Mouse (Mus musculus): ENCODE measurements around the gene Olfr1200.

Gene Olfr1200

DNA sequence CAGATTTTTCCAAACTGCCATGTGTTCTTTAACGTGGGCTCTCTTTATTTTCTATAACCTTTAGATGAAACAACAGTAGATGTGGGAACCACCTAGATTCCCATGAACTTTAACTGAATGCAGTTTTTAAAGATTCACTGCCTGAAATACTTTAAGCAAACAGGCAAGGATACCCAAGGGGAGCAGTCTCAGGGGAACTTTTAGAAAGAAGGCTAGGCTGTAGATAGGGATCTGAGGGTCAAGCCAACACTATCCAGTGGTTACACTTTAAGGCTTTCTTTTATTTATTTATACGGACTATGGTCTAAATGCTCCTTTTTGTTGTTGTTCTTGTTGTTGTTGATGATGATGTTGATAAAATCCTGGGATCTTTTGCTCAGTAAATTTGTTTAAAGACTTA lies at the start of gene Olfr1200:
Olfr1200 (minus strand) TSS at position 101 of the 400 bp plus-strand sequence.
- DNase-seq (ENCODE audit: low read depth, low spot score), result no peak

DNA sequence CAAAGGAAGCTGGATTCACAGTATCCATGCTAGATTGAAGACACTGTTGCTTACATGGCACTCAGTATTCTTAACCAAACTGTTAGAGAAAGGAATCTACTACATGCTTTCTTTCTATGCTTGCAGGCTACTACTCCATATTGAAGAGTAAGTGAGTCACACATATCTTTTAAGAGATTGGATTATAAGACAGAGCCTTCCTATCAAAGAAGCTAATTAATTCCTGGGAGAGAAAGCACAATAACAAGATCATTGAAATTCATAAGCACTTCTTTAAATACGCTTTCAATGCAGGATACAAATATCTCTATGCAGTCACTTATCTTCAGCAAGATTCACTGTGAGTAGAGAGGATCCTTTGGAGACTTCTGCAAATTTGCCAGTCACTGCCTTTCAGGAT lies 43.9 kb upstream of the Olfr1200 start, which contains the start of gene Olfr1202:
Olfr1202 (plus strand) TSS at position 301 of the 400 bp plus-strand sequence.
- no peak for DNase-seq (ENCODE audit: low read depth, low spot score)

DNA sequence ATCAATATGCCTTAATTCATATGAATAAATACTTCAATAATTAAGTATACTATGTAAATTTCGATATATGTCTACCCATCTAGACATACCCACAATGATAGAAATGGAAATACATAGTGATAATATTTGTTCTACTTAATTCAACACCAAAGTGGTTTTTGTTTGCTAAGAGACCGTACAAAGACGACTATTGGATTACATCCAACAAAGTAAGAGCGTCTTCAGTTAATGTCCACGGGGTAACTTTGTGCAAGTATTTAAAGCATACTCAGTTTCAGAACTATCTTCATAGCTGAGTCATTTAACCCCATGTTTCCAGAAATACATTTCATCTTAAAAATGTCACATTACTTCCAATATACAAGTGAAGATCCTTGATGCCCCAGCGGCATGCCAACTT lies 22.4 kb upstream of the Olfr1200 start, which contains the start of gene Olfr1201:
Olfr1201 (plus strand) TSS at position 301 of the 400 bp plus-strand sequence.
- DNase-seq (ENCODE audit: low read depth, low spot score), result no peak

DNA sequence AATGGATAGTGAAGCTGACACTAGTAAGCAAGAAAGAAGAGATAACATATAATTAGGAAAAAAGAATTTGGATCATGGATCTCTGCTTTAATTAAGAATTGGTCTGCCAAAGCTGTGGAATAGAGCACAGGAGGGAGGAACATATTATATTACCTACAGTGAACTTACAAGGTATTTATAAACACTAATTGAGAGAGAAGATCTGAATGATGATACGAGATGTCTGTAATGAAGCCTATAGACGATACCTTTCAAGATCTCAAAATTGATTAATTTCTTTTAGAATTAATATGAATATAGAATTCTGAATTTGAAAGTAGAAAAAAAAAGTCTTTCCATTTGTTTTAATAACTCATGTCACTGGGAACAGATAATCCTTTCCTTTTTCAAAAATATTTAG lies 9.9 kb downstream of the Olfr1200 start, which contains the start of gene Olfr1199:
Olfr1199 (minus strand) TSS at position 101 of the 400 bp plus-strand sequence.
- DNase-seq (ENCODE audit: low read depth, low spot score), result no peak

DNA sequence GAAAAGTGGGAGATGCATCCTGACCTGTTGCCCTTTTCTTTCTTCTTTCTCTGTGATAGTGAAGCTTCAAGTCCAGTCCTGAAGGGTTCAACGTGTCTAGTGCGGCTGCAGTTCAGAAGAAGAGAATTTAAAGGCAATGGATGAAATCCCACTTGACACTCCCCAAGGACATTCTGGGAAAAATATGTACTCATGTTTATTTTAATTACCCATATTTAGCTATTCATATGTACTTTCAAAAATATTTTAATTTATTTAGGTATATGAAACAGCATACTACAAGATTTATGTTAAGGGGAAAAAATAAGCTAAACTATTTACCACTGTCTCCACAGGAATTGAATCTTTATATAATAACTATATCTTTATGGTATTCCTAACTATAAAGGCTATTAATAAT lies 19.0 kb downstream of the Olfr1200 start, which contains the start of gene Olfr1198:
Olfr1198 (minus strand) TSS at position 101 of the 400 bp plus-strand sequence.
- DNase-seq (ENCODE audit: low read depth, low spot score), result no peak

DNA sequence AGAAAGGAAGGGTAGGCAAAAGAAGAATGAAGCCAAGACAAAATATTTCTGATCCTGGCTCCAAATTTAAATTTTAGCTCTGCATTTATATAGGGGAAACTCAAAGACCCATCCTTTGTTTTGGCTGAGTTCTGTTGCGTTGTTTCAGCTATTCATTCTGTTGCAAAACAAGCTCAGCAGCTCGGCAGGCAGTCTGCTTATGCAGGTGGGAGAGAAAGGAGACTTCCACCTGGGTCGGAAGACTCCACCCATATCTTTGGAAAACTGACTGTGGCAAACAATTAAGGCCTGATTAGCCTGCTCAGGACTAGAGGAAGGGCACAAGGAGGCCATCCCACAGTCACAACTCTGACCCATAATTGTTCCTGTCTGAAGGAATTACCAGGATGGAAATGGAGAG lies 26.9 kb downstream of the Olfr1200 start:
- peak; percentile 51 for DNase-seq (ENCODE audit: low read depth, low spot score)

DNA sequence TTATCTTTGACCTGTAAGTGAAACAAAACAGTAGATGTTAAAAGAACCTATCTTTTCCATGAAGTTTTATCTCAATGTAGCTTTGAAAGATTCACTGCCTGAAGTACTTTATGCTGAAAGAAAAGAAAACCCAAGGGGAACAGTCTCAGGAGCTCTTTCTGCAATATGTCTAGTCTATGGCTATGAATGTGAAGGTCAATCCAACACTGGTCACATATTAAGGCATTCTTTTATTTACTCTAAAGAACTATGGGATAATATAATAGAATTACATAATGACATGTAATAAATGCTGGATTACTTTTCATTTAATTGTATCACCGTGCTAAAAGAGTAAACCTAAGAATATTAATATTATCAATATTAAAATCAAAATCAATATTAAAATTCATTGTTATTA lies 38.0 kb downstream of the Olfr1200 start, which contains the start of gene Olfr1197:
Olfr1197 (minus strand) TSS at position 101 of the 400 bp plus-strand sequence.
- DNase-seq (ENCODE audit: low read depth, low spot score), result no peak

Data from ES-CJ7 (cell line).